Mouse (Mus musculus): Measurements from ENCODE around the gene Ddx11. TPM values are rescaled to one million over a fixed set of nuclear protein-coding genes. Genes with fewer than 3 reads are reported as not detected.
"Not testable (repeated sequence)": the region's sequence is repeated elsewhere in the genome, so short reads cannot be mapped to it uniquely, and the experiment has no call there.

The Ddx11 gene
- polyA plus RNA-seq, 1 experiment from 2014 or later: 28.0 TPM

DNA sequence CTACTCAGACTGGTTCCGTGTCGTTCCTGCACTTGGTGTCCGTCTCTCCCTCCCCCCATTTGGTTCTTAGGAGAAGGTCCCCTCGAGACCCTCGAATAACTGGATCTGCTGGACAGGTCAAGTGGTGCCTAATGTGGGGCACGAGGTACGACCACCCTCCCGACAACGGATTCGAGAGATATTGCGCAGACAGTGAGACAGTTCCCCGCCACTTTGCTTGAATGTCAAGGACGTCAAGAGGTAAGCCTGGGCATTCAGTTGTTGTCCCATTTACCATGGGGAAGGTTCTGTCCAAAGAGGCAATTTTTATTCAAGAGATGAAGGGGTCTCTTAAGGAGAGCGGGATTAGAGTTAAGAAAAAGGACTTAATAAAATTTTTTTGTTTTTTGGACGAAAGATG, 47.7 kb downstream of the Ddx11 start:
- not testable (repeated sequence) for DNase-seq (ENCODE audit: low spot score); H3K4me3 ChIP-seq (ENCODE audit: low read depth, low read length); H3K36me3 ChIP-seq (ENCODE audit: control insufficient read depth, insufficient read depth, low read length); H3K9ac ChIP-seq (ENCODE audit: low read length); H3K27me3 ChIP-seq (ENCODE audit: control insufficient read depth, insufficient read depth, low read length); H3K4me2 ChIP-seq (ENCODE audit: low read depth, severe bottlenecking); H3K9me3 ChIP-seq (ENCODE audit: control insufficient read depth, low read length); H3K4me1 ChIP-seq (ENCODE audit: control insufficient read depth, insufficient read depth, low read length); ATAC-seq (ENCODE audit: insufficient number of reproducible peaks, low FRiP score, low TSS enrichment, low read depth); H3K27ac ChIP-seq (replicated peaks; ENCODE audit: low read depth, low read length)
- WGBS: 93% methylated on average over 15 of the region's 15 CpGs

DNA sequence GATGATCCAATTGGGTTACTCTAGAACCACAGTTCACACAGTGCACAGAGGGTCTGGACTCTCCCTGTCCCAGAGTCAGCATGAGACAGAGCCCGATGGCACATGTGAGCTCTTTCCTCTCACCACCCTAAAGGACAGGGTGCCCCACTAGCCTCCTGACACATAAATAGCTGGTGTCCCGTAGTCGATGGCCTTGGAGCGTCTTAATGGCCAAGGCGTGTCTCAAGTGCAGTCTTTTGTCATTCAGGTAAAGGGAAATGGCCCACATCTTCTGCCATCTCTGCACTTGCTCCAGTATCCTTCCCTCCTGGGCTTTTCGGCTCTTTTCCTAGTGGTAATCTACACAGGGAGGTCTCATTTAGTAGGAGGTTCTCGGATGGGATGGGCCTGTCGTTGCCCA, 67.3 kb downstream of the Ddx11 start:
- 84% methylated on average over 8 of the region's 8 CpGs for WGBS
- H3K4me2 ChIP-seq (ENCODE audit: low read depth, severe bottlenecking): no peak overlapping the region
- no peak overlapping the region for H3K4me3 ChIP-seq (ENCODE audit: low read depth, low read length)
- H3K27me3 ChIP-seq (ENCODE audit: control insufficient read depth, insufficient read depth, low read length): no peaks in the 10 kb centered on the region
- H3K27ac ChIP-seq (replicated peaks; ENCODE audit: low read depth, low read length): no peak overlapping the region
- DNase-seq (ENCODE audit: low spot score) (no peak), ATAC-seq (ENCODE audit: insufficient number of reproducible peaks, low FRiP score, low TSS enrichment, low read depth) (no peak)
- H3K9me3 ChIP-seq (ENCODE audit: control insufficient read depth, low read length): no peaks in the 10 kb centered on the region
- no peaks in the 10 kb centered on the region for H3K36me3 ChIP-seq (ENCODE audit: control insufficient read depth, insufficient read depth, low read length)
- no peak overlapping the region for H3K9ac ChIP-seq (ENCODE audit: low read length)
- H3K4me1 ChIP-seq (ENCODE audit: control insufficient read depth, insufficient read depth, low read length): no peaks in the 10 kb centered on the region

DNA sequence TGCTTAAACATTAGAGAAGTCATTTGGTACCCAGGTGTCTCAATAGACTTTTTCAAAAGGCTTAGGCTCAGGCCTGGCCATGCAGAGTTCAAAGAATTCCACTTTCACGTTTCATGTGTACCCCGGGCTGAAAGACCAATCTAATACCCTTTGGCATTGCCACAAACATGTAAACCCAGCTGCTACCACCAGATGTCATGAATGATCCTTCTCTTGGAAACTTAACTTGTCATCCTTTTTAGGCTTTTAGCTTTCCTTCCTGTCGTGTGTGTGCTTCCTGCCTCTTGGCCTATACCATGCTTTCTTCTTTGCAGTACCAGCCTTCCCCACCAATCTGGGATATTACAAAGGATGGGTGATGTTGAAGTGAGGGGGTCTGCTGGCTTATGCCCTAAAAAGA, 73.7 kb downstream of the Ddx11 start:
- DNase-seq (ENCODE audit: low spot score): no peak

More for the DNA sequence above, 73.7 kb downstream of the Ddx11 start:
- H3K4me1 ChIP-seq (ENCODE audit: control insufficient read depth, insufficient read depth, low read length): no peaks in the 10 kb centered on the region
- WGBS: 63% methylated on average over 3 of the region's 3 CpGs
- H3K9ac ChIP-seq (ENCODE audit: low read length): no peak overlapping the region
- no peak overlapping the region for H3K4me3 ChIP-seq (ENCODE audit: low read depth, low read length)
- no peaks in the 10 kb centered on the region for H3K36me3 ChIP-seq (ENCODE audit: control insufficient read depth, insufficient read depth, low read length)
- H3K4me2 ChIP-seq (ENCODE audit: low read depth, severe bottlenecking): no peak overlapping the region
- no peaks in the 10 kb centered on the region for H3K9me3 ChIP-seq (ENCODE audit: control insufficient read depth, low read length)
- no peak for ATAC-seq (ENCODE audit: insufficient number of reproducible peaks, low FRiP score, low TSS enrichment, low read depth)
- H3K27ac ChIP-seq (replicated peaks; ENCODE audit: low read depth, low read length): no peak overlapping the region
- no peaks in the 10 kb centered on the region for H3K27me3 ChIP-seq (ENCODE audit: control insufficient read depth, insufficient read depth, low read length)

Other genes starting within 250 kb of the Ddx11 start
- 52.6 and 55.2 TPM in 2 replicates for gene Ralbp1, start 237.7 kb upstream of the Ddx11 start, polyA plus RNA-seq (2014; fragmentation: Nextera tagmentation; extraction: Ambion mirVana)
- 134 and 137 TPM in 2 replicates for gene Twsg1, start 172.3 kb upstream of the Ddx11 start, polyA plus RNA-seq (2014; fragmentation: Nextera tagmentation; extraction: Ambion mirVana)
- 21.5 and 24.5 TPM in 2 replicates for gene Ankrd12, start 46.4 kb upstream of the Ddx11 start, polyA plus RNA-seq (2014; fragmentation: Nextera tagmentation; extraction: Ambion mirVana)
- gene Ndufv2, start 22.0 kb upstream of the Ddx11 start, polyA plus RNA-seq (2014; fragmentation: Nextera tagmentation; extraction: Ambion mirVana): 320 TPM in 2 replicates
- 34.4 and 36.9 TPM in 2 replicates for gene Washc1, start 12.0 kb upstream of the Ddx11 start, polyA plus RNA-seq (2014; fragmentation: Nextera tagmentation; extraction: Ambion mirVana)

All from limb, embryonic 11.5 days (tissue).